Mouse (Mus musculus) kidney, adult 2 months (tissue): ENCODE measurements around the gene Agpat2.

Source experiments
- CTCF ChIP-seq: fragments of 200-500 bp; conservative IDR thresholded peaks from 2 replicates; pipeline ENCODE4 v1.5.1; 2011; ENCODE audit warnings: low read depth, mild to moderate bottlenecking, control low read depth, low read length, moderate library complexity, mixed read lengths; ENCODE audit not compliant: insufficient read depth, insufficient read length
- POLR2A ChIP-seq: fragments of 200-500 bp; IDR thresholded peaks from one replicate; pipeline ENCODE4 v1.6.1; 2011; ENCODE audit warnings: low read depth, low read length, control low read depth

GRCm38 (mm10) chr2:26621246-26621645 lies 17.0 kb upstream of the Agpat2 start:
- TF ChIP-seq CTCF (no peak), POLR2A (no peak)
